Mouse (Mus musculus): ENCODE measurements at regions not wholly inside any gene's neighbourhood (a gene's known extent, or its start where the extent isn't known, plus 50 kb on each side); places are given as distances from the start of the nearest gene placed in this dataset.

- peak; percentile 1 for DNase-seq (ENCODE audit: low read depth, low spot score)
Observed at GRCm38 (mm10) chr8:15487579-15487978, 441.7 kb upstream of the BB014433 start.

GRCm38 (mm10) chr8:15470561-15470960, 424.7 kb upstream of the BB014433 start:
- DNase-seq (ENCODE audit: low read depth, low spot score): no peak

DNA sequence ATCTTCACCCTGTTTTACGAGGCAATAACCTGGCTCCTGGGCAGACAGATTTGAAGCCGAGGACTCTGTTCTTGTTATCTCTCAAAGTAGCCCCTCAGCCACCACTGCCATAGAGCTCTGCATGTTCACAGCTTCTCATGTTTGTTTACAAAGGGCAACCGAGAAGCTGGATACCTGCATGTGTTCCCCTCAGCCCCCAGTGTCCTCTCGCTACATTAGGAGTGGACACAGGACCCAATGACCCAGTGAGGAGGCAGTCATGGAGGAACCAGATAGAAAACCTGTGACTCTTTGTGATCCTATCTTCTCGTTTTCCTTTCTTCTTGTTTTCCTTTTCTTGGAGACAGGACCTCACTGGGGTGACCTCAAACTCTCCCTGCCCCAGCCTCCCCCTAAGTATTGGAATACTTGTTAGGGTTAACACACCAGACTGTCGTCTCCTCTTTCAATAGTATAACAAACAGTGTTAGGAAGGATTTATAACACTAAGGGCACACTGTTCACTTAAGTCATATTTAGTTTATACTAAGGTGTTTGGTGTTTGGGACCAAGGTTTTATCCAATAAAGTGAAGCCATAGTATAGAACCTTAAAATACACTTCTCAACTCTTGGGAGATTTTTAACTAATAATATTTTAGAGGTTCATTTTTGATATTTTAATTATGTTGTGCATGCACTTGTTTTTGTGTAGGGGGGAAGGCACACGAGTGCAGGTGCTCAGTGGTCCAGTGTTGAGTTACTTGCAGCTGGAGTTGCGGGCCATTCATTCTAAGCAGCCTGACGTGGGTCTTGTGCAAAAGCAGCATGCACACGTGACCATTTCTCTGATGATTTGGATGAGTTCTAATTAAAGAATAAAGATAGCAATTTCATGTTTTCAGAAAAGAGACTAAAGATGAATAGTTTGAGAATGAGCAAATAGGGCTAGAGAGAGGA, 422.9 kb upstream of the BB014433 start:
- no peak for DNase-seq (ENCODE audit: low read depth, low spot score)

DNA sequence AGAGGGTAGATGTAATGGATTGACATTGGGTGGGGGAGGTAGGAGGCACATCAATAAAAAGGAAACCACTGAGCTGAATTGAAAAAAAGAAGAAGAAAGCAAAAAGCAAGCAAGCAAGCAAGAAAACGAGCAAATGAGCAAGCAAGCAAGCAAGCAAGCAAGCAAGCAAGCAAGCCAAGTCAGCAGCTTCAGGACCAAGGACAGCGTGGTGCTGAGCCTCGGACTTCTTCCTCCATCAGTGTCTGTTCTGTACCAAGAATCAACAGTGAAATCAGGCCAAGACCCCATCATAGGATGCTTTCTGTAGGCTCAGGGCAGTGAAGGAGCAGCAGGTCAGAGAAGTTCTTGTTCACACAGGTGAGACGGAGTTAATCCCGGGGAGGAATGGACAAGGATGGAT, 392.7 kb upstream of the BB014433 start:
- no peak for DNase-seq (ENCODE audit: low read depth, low spot score)

DNA sequence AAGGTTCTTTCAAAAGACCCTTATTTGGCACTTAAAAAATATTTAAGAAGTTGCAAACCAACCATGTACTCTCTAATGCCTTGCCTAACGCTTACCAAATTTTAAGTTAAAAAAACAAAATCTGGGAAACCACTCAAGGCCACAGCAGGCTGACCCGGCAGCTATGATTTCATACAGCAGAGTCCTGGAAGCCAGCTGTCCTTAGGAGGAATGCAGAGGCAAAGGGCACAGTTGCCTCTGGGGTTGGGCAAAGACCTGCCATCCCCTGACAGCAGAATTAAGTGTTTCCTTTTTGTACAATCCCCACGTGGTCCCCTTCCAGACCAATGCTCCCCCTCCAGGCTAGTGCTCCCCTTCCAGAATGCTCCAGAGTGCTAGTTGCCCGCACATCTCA, 348.8 kb upstream of the BB014433 start:
- DNase-seq (ENCODE audit: low read depth, low spot score): no peak

DNA sequence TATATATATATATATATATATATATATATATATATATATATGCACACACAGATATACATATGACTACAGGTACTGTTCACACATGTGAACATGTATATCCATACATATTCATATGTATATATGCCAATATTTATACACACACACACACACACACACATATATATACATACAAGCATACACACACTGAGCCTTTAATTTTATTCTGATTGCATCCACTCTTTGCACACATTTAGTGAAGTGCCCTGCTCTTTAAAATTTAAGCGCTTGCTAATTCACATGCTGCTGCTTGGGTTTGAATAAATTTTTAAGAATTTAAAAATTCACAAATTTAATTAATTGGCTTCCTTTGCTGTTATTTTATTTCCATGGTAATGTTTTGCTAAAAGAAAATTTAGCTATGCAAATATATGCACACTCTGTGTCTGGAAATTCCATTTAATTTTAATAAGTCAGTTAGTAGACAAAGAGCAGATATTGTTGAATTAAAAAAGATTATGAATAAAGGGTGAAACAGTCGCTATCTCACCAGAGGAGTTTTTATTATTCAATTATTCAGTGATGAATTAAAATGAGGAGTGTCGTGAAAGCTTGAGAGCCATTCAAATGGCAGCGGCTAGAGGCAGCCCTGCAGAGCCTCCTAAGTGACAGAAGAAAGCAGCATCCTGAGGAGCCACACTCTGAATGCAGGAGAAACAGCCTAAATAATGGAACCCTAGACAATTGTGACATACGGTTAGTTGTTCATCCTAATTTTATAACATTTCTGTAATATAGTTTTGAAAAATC, 348.3 kb upstream of the BB014433 start:
- no peak for DNase-seq (ENCODE audit: low read depth, low spot score)

DNA sequence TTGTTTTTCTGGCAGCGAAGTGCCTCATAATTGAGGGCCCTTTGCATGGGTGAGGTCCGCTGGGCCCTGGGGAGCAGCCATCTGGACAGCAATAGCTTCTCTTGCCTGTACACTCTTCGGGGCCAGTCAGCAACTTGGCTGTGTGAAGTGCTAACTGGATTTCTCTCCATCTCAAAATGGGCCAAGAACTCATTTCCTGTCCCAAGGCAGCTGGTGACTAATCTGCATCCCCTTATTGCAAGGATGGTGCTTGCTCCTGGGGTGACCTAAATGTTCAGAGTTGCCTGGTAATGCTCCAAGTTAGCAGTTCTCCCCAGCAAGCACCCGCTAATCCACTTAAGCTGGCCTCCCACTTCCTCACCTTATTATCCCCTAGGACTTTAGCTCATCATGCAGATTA, 346.2 kb upstream of the BB014433 start:
- no peak for DNase-seq (ENCODE audit: low read depth, low spot score)

GRCm38 (mm10) chr8:15388791-15389190, 342.9 kb upstream of the BB014433 start:
- peak; percentile 95 for DNase-seq (ENCODE audit: low read depth, low spot score)

DNA sequence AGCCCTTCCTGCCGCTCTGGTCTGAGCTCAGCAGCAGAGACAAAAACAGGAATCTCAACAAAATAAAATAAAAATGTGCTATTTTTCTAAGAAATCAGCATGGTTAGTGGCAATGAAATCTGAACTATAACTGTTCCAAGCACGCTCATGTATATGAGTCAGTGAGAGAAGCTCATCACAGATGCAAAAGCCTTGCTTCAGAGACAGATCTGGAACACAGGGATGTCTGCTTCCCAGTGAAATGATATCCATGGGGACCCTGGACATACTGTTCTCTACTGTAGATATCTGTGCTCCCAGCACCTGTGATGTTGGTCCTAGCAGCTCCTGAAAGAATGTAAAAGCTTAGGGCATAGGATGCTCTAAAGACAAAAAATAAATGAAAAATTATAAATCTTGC, 321.2 kb upstream of the BB014433 start:
- DNase-seq (ENCODE audit: low read depth, low spot score): no peak

DNA sequence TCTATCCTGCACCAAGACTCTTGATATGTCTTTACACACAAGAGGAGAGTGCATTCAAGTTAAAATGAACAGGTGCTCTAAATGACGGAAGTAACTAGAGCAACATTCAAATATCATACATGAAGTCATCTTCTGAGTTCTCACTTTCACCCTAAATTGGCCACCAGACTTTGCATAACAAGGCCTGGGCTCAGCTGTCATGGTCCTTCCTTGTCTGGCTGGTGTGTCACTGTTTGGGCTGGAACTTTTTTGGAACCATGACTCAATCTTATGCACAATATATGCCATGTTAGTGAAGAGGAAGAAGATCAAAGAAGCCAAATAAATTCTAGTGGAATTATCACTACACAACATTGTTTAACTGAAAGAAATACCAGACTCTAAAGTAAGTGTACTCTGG, 318.7 kb upstream of the BB014433 start:
- DNase-seq (ENCODE audit: low read depth, low spot score): no peak

- DNase-seq (ENCODE audit: low read depth, low spot score): no peak
Observed at GRCm38 (mm10) chr8:15344151-15344550, 298.3 kb upstream of the BB014433 start.

DNA sequence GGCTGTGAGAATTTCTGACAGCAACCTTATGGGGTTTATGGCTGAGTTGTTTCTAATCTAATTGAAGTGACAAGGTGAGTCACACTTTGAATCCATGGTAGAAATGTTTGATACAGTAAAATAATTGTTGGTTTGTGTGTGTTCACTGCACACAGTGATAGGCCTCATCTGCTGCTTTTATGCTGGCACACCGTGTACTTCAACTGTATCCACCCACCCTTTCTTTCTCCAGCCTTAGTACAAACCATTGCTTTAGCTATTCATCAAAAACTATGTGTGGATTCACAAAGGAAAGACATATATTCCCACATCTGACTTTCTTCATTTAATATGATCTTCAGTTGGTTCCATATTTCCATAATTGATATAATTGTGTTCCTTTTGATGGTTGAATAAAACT, 297.7 kb upstream of the BB014433 start:
- no peak for DNase-seq (ENCODE audit: low read depth, low spot score)

- DNase-seq (ENCODE audit: low read depth, low spot score): no peak
Observed at GRCm38 (mm10) chr8:15334532-15334931, 288.7 kb upstream of the BB014433 start.

DNA sequence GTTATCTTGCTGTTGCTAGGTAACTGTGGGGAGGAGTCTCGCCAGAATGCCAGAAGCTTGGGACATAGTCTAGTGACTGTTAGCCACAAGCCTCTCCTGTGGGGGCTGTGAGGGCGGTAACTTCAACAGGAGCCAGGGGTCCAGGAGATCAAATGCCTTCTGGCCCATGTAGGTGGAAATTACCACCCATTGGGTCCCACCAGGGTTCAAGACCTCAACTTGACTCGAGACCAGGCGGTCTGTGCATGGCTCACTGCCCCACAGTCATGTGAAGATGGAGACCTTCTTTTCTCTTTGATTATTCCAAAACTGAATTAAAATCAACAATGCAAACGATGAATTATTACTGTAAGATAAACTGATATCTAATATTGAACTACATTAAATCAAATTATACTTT, 281.4 kb upstream of the BB014433 start:
- DNase-seq (ENCODE audit: low read depth, low spot score): no peak

- DNase-seq (ENCODE audit: low read depth, low spot score): no peak
Observed at GRCm38 (mm10) chr8:15323421-15323820, 277.5 kb upstream of the BB014433 start.

DNA sequence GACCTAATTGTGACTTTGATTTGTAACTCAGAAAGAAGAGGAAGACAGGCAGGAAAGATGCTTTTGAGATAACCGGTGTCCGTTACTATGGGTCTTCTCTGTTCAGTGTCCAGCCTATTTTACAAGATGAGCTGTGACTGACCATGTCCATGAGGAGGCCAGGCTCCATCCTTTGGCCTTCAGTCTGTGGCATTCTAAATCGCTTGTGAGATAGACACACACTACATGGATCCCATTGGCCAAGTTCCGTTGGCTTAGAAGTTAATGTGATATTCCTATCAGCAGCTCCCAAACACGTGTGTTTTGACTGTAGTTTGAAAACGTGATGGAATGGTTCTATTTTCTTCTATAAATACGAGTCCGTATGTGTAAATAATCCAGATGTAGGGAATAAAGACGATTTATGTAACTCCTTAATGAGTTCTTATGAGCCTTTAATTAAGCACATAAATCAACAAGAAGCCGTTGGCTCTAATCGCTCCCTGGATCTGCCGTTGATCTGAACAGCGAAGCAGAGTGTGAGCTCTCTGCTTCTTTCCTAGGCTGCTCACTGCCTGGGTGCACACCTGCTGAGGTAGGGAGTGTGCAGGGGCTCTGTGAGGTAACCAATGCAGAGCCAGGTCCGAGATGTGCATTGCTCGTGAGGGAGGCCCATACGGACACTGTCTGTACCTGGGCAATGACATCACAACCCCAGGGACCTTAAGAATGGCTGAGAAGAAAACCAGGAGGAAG, 272.4 kb upstream of the BB014433 start:
- DNase-seq (ENCODE audit: low read depth, low spot score): no peak

GRCm38 (mm10) chr8:15313481-15313880, 267.6 kb upstream of the BB014433 start:
- no peak for DNase-seq (ENCODE audit: low read depth, low spot score)

DNA sequence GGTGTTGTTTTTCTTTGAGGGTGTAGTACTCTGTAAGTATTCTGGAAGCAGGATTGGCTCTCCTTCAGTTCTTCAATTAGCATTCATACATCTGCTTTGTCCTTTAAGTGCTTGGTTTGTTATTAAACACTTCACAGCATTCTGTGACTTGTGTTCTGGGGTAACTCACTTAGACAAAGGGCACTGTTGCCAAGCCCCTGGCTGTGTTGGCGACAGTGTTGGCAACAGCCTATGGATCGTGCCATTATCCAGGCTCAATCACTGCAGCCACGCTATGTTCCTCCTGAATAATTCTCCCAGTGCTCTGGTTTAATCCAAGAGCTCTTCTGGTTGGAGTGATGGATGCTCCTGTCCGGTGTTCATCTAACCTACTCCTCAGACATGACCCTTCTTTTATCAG, 265.6 kb upstream of the BB014433 start:
- no peak for DNase-seq (ENCODE audit: low read depth, low spot score)

DNA sequence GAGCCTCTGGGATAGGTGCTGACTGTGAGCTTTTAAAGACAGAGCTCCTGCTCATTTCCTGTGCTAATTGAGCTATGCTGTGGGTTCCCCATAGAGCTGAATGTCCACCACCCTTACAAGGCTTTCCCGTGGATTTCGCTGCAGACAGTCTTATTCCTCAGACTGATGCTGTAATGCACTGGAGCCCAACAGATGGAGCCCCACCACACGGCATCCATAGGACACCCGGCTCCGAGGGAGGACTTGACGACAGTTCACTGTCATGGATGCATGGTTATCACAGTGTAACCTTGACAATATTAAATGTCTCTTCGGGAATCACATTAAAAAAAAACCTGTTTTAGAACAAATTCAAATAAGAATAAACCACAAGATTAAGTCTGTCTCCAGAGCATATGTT, 265.2 kb upstream of the BB014433 start:
- DNase-seq (ENCODE audit: low read depth, low spot score): no peak

DNA sequence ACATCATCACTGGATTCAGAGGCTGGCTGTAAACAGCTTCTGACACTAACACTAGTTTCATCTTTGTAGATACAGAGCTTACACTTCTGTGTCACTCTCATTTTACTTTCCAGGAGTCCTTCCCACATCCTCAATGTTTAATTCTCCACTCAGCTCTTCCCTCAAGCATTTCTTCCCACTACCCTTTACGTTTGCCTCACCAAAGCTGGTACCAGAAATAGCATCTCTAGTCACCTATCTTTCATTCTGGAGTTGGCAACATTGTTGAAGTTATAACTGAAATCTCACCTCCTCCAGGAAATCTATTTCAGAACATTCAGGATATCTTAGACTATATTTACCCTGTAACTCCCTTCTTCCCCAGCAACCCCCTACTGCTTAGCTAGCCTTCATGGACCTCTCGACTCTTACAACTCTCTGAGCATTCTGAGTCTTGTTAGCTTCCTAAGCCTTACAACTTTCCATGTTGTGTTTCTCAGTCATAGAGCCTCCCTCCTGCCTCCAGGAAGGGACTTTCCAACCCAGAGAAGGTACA, 258.3 kb upstream of the BB014433 start:
- DNase-seq (ENCODE audit: low read depth, low spot score): no peak

GRCm38 (mm10) chr8:15273775-15274174, 227.9 kb upstream of the BB014433 start:
- DNase-seq (ENCODE audit: low read depth, low spot score): no peak

All from R1 (cell line).